Mouse (Mus musculus): Measurements from ENCODE around the gene Fzd9. TPM values are rescaled to one million over a fixed set of nuclear protein-coding genes. Genes with fewer than 3 reads are reported as not detected.
A peak's percentile ranks its signal among the peaks of the same experiment; 100 is the strongest.

Fzd9 gene
- total and polyA plus RNA-seq, 3 experiments, result not detected

DNA sequence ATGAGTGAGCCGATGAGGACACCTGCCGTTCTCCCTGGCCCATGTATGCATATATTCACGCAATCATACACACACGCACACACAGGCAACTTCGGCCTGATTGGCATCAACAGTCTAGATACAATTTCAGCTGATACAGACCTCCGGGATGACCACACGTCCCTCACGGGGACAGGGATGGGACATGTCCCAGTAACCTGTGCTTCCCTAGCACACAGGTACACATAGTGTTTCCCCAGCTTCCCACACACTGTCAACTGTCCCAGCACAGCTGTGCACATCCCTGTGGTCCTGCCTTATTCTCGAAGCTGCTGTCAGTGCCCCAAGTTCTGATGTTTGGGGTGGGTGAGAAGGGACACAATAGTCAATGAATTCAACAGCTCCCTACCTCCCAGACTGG lies 3.7 kb downstream of the Fzd9 start:
- Histone ChIP-seq H3K4me3 (replicated peaks in 1 of 3; ENCODE audit: low read depth in 2 of 3, low read length in 2 of 3, poor library complexity in 1 of 3) (no peak overlapping the region), H3K27ac (ENCODE audit: insufficient read depth, low read depth) (no peak overlapping the region), H3K27me3 (replicated peaks) (no peaks in the 10 kb centered on the region), H3K9me3 (replicated peaks; ENCODE audit: low read length) (peaks cover 24% of the 10 kb centered on the region), H3K9ac (ENCODE audit: insufficient read depth, low read depth) (no peak overlapping the region), H3K79me2 (replicated peaks; ENCODE audit: control insufficient read depth, extremely low read depth, insufficient read depth, poor library complexity, severe bottlenecking) (no peaks in the 10 kb centered on the region), H3K36me3 (replicated peaks in 1 of 2; ENCODE audit: control insufficient read depth in 1 of 2, insufficient read depth in 1 of 2, low read length in 1 of 2) (peaks cover 42 to 79% of the 10 kb centered on the region in 2 experiments), H3K4me1 (ENCODE audit: control insufficient read depth in 1 of 2, insufficient read depth in 2 of 2) (no peaks in the 10 kb centered on the region), H3K4me2 (ENCODE audit: insufficient read depth, low read depth, poor library complexity, severe bottlenecking) (no peak overlapping the region)
- in situ Hi-C loops (cut with MboI; ENCODE audit: low pct_ligation_motif_present, low pct_unique_long_range_greater_than_20kb, low sequenced_read_pairs) (no loop called here), dilution Hi-C loops (cut with MboI; ENCODE audit: extremely low pct_ligation_motif_present, extremely low pct_unique_long_range_greater_than_20kb, low sequenced_read_pairs) (no loop called here)
- DNase-seq (ENCODE audit: extremely low read depth), result no peak
- TF ChIP-seq EP300 (IDR thresholded peaks at IDR 0.05; ENCODE audit: low read length), result no peak
- peak; percentile 81; the same call in 1 of the 2 replicates for TF ChIP-seq POLR2AphosphoS2 (IDR thresholded peaks at IDR 0.05; ENCODE audit: low read depth, low read length)

DNA sequence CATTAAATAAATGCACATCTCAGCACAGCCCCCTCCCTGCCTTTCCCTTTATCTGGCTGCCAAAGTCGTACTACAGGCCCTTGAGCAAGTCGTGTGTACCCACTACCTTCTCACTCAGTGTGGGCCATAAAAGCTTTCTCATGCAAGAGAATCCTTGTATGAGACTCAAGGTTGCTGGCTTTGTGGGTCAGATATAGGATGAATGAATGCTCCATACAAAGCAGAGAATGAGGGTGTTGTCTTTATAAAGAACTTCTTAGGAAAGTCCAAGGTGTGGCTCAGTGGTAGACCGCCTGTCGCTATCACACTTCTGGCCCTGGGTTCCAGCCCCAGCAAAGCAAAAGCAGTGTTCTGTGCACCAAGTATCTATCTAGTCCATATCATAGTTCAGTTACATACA lies 4.5 kb downstream of the Fzd9 start:
- Histone ChIP-seq H3K79me2 (replicated peaks; ENCODE audit: control insufficient read depth, extremely low read depth, insufficient read depth, poor library complexity, severe bottlenecking) (no peaks in the 10 kb centered on the region), H3K4me1 (ENCODE audit: control insufficient read depth in 1 of 2, insufficient read depth in 2 of 2) (no peaks in the 10 kb centered on the region), H3K27me3 (replicated peaks) (no peaks in the 10 kb centered on the region), H3K4me3 (replicated peaks in 1 of 3; ENCODE audit: low read depth in 2 of 3, low read length in 2 of 3, poor library complexity in 1 of 3) (no peak overlapping the region), H3K9me3 (replicated peaks; ENCODE audit: low read length) (peaks cover 24% of the 10 kb centered on the region), H3K27ac (ENCODE audit: insufficient read depth, low read depth) (no peak overlapping the region), H3K4me2 (ENCODE audit: insufficient read depth, low read depth, poor library complexity, severe bottlenecking) (no peak overlapping the region), H3K36me3 (replicated peaks in 1 of 2; ENCODE audit: control insufficient read depth in 1 of 2, insufficient read depth in 1 of 2, low read length in 1 of 2) (peaks cover 50 to 87% of the 10 kb centered on the region in 2 experiments), H3K9ac (ENCODE audit: insufficient read depth, low read depth) (no peak overlapping the region)
- dilution Hi-C loops (cut with MboI; ENCODE audit: extremely low pct_ligation_motif_present, extremely low pct_unique_long_range_greater_than_20kb, low sequenced_read_pairs) (no loop called here), in situ Hi-C loops (cut with MboI; ENCODE audit: low pct_ligation_motif_present, low pct_unique_long_range_greater_than_20kb, low sequenced_read_pairs) (no loop called here)
- no peak for TF ChIP-seq UBTF (IDR thresholded peaks at IDR 0.05; ENCODE audit: low read depth, low read length)
- TF ChIP-seq ZMIZ1 (IDR thresholded peaks at IDR 0.05; ENCODE audit: low read depth, low read length), result no peak
- no peak for TF ChIP-seq KAT2A (IDR thresholded peaks at IDR 0.05; ENCODE audit: insufficient replicate concordance, low read length)
- no peak for TF ChIP-seq NELFE (IDR thresholded peaks at IDR 0.05; ENCODE audit: low read depth, low read length)
- TF ChIP-seq MAZ (IDR thresholded peaks at IDR 0.05; ENCODE audit: low read depth, low read length), result no peak
- TF ChIP-seq CTCF (conservative IDR thresholded peaks at IDR 0.05 in 1 of 2, IDR thresholded peaks at IDR 0.05 in 1 of 2; ENCODE audit: low read depth in 2 of 2, low read length in 2 of 2), result no peak
- no peak for TF ChIP-seq CHD1 (IDR thresholded peaks at IDR 0.05; ENCODE audit: low read depth, low read length)
- no peak for TF ChIP-seq MAFK (IDR thresholded peaks at IDR 0.05; ENCODE audit: insufficient replicate concordance, low read length)
- no peak for TF ChIP-seq RCOR1 (conservative IDR thresholded peaks at IDR 0.05; ENCODE audit: low read depth, low read length)
- no peak for DNase-seq (ENCODE audit: extremely low read depth)

DNA sequence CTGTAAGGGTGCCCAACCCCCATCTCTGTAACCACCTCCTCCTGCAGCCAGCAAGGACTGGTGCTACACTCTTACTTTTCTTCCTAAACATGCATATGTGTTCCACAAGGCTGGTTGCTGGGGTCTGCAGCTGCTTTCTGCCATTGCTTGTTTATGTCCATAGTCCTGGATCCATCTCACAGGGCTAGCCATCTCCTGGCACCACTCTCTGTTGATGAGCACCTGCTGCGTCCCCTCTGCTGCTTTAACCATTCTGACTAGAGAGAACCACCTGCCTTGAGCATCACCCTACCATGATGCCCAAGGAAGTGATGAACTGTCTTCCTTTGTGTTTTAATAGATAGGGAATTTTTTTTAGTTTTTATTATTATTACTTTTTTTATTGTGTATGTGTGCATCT lies 7.9 kb downstream of the Fzd9 start:
- no peaks in the 10 kb centered on the region; the same call in 1 of the 2 replicates for H3K79me2 ChIP-seq (replicated peaks; ENCODE audit: control insufficient read depth, extremely low read depth, insufficient read depth, poor library complexity, severe bottlenecking)
- peaks cover 82 to 95% of the 10 kb centered on the region in 2 experiments for H3K36me3 ChIP-seq (replicated peaks in 1 of 2; ENCODE audit: control insufficient read depth in 1 of 2, insufficient read depth in 1 of 2, low read length in 1 of 2)
- no peak overlapping the region for H3K27ac ChIP-seq (ENCODE audit: insufficient read depth, low read depth)
- H3K27me3 ChIP-seq (replicated peaks), result no peaks in the 10 kb centered on the region
- peaks cover 0 to 9% of the 10 kb centered on the region in 2 experiments; a peak in 2 of 4 replicates for H3K4me1 ChIP-seq (ENCODE audit: control insufficient read depth in 1 of 2, insufficient read depth in 2 of 2)
- in situ Hi-C loops (cut with MboI; ENCODE audit: low pct_ligation_motif_present, low pct_unique_long_range_greater_than_20kb, low sequenced_read_pairs), result no loop called here
- no peak overlapping the region for H3K9ac ChIP-seq (ENCODE audit: insufficient read depth, low read depth)
- no peak overlapping the region for H3K4me2 ChIP-seq (ENCODE audit: insufficient read depth, low read depth, poor library complexity, severe bottlenecking)
- no peak overlapping the region for H3K4me3 ChIP-seq (replicated peaks in 1 of 3; ENCODE audit: low read depth in 2 of 3, low read length in 2 of 3, poor library complexity in 1 of 3)
- no peak for DNase-seq (ENCODE audit: extremely low read depth)
- dilution Hi-C loops (cut with MboI; ENCODE audit: extremely low pct_ligation_motif_present, extremely low pct_unique_long_range_greater_than_20kb, low sequenced_read_pairs), result no loop called here
- no peaks in the 10 kb centered on the region for H3K9me3 ChIP-seq (replicated peaks; ENCODE audit: low read length)
- TF ChIP-seq MXI1 (IDR thresholded peaks at IDR 0.05; ENCODE audit: low read depth, low read length) (no peak), MEF2A (IDR thresholded peaks at IDR 0.05; ENCODE audit: borderline replicate concordance, low read depth, low read length) (no peak), CTCF (conservative IDR thresholded peaks at IDR 0.05 in 1 of 2, IDR thresholded peaks at IDR 0.05 in 1 of 2; ENCODE audit: low read depth in 2 of 2, low read length in 2 of 2) (no peak), JUN (IDR thresholded peaks at IDR 0.05; ENCODE audit: insufficient read depth, low read depth, low read length) (no peak), RCOR1 (conservative IDR thresholded peaks at IDR 0.05; ENCODE audit: low read depth, low read length) (no peak), RAD21 (IDR thresholded peaks at IDR 0.05; ENCODE audit: low read depth, low read length) (no peak), ELF1 (IDR thresholded peaks at IDR 0.05; ENCODE audit: low read depth, low read length) (no peak), ZKSCAN1 (IDR thresholded peaks at IDR 0.05; ENCODE audit: borderline replicate concordance, low read depth, low read length) (no peak), CHD1 (IDR thresholded peaks at IDR 0.05; ENCODE audit: low read depth, low read length) (no peak), MAZ (IDR thresholded peaks at IDR 0.05; ENCODE audit: low read depth, low read length) (no peak), POLR2AphosphoS2 (IDR thresholded peaks at IDR 0.05; ENCODE audit: low read depth, low read length) (no peak), HCFC1 (IDR thresholded peaks at IDR 0.05; ENCODE audit: low read depth, low read length) (no peak), ZC3H11A (IDR thresholded peaks at IDR 0.05; ENCODE audit: low read depth, low read length) (no peak), POLR2A (IDR thresholded peaks at IDR 0.05; ENCODE audit: low read depth, low read length) (no peak), MAX (IDR thresholded peaks at IDR 0.05; ENCODE audit: low read length) (no peak), ZNF384 (IDR thresholded peaks at IDR 0.05; ENCODE audit: low read depth, low read length) (no peak)
